Mouse (Mus musculus) embryonic facial prominence, embryonic 11.5 days (tissue): ENCODE measurements at regions not wholly inside any gene's neighbourhood (a gene's known extent, or its start where the extent isn't known, plus 50 kb on each side); places are given as distances from the start of the nearest gene placed in this dataset.

Source experiments
- ATAC-seq: fragments of 200-750 bp; cut with Nextera tagmentation; replicated peaks from 2 replicates; pipeline ENCODE4 v1.8.0; 2017; ENCODE audit warnings: low read depth; ENCODE audit not compliant: insufficient number of reproducible peaks, low FRiP score, low TSS enrichment
- DNase-seq: peaks from one replicate; pipeline ENCODE4 v3.0.0-alpha.2; 2015; ENCODE audit warnings: low spot score
- H3K27ac ChIP-seq: fragments of 300-500 bp; sonication (generic); replicated peaks from 2 replicates; pipeline ENCODE4 v1.5.1; 2014; ENCODE audit warnings: mild to moderate bottlenecking, low read depth, low read length, control low read depth
- H3K27me3 ChIP-seq: fragments of 300-500 bp; sonication (generic); 2 replicates; pipeline ENCODE4 v1.6.1; 2014; ENCODE audit warnings: mild to moderate bottlenecking, low read length, moderate library complexity, mixed read lengths; ENCODE audit not compliant: control insufficient read depth, insufficient read depth
- H3K36me3 ChIP-seq: fragments of 300-500 bp; sonication (generic); replicated peaks from 2 replicates; pipeline ENCODE4 v1.6.1; 2014; ENCODE audit warnings: low read depth, mild to moderate bottlenecking, low read length, moderate library complexity, mixed read lengths; ENCODE audit not compliant: control insufficient read depth, insufficient read depth
- H3K4me1 ChIP-seq: fragments of 300-500 bp; sonication (generic); 2 replicates; pipeline ENCODE4 v1.6.1; 2014; ENCODE audit warnings: low read length, mixed read lengths; ENCODE audit not compliant: control insufficient read depth, insufficient read depth
- H3K4me2 ChIP-seq: fragments of 300-500 bp; sonication (generic); 2 replicates; pipeline ENCODE4 v1.6.1; 2014; ENCODE audit warnings: low read depth, mild to moderate bottlenecking, control low read depth, low read length, moderate library complexity
- H3K4me3 ChIP-seq: fragments of 300-500 bp; sonication (generic); 2 replicates; pipeline ENCODE4 v1.5.1; 2014; ENCODE audit warnings: low read depth, low read length, control low read depth
- H3K9ac ChIP-seq: fragments of 300-500 bp; sonication (generic); replicated peaks from 2 replicates; pipeline ENCODE4 v1.6.1; 2014; ENCODE audit warnings: mild to moderate bottlenecking, control low read depth, low read length
- H3K9me3 ChIP-seq: fragments of 300-500 bp; sonication (generic); replicated peaks from 2 replicates; pipeline ENCODE4 v1.6.1; 2016; ENCODE audit warnings: mild to moderate bottlenecking, low read length, inconsistent platforms, mixed read lengths; ENCODE audit not compliant: control insufficient read depth
- WGBS: fragments of 180-500 bp; shearing (Covaris S2); extraction: QIAGEN DNeasy Blood & Tissue Kit; methylation state at CpG from one replicate; pipeline ENCODE4 v1.1.7; 2014; 5-methylcytosine and 5-hydroxymethylcytosine counted together

DNA sequence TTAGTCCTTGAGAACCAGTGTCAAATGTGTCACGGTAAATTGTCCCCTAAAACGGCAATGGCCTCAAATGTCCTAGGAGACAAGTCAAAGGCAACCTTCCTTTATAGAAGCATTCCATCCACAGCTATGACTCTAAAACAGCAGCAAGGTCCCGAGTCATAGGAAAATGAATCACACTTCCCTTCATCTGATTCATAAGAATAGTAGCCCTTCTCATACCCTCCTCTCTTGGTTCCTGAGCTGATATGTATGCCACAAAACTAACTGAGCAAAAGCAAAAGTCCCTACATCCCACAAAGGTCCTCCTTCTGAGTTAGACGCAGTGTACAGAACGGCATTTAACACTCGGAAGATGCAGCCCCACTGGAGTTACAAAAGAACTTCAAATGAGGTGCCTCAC, 250.6 kb upstream of the Thrb start:
- no peak overlapping the region for H3K27ac ChIP-seq
- no peaks in the 10 kb centered on the region for H3K9me3 ChIP-seq
- ATAC-seq, result no peak
- no peak overlapping the region for H3K9ac ChIP-seq
- 91% methylated on average over 6 of the region's 6 CpGs for WGBS
- H3K4me3 ChIP-seq, result no peak overlapping the region
- no peak for DNase-seq
- H3K4me2 ChIP-seq, result no peak overlapping the region
- no peaks in the 10 kb centered on the region for H3K36me3 ChIP-seq
- H3K27me3 ChIP-seq, result no peaks in the 10 kb centered on the region
- no peaks in the 10 kb centered on the region for H3K4me1 ChIP-seq

DNA sequence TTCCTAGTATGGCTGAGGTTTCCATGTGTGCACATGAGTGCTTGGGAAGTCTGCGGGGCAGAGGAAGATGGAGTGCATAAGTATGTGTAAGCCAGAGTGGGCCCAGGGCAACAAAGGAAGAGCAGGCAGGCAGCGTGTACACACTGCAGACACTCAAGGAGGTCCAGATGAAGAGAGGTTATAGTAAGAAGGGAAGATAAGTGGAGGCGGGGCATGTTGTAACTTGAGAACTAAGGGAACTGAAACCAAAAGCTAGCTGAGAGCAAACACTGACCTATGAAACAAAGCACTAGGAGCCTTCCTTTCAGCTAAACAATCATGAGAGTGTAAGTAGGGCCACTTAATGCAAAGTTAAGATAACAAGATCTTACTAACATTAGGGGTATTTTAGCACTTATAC, 249.3 kb upstream of the Thrb start:
- WGBS, result 23% methylated on average over 3 of the region's 3 CpGs
- no peaks in the 10 kb centered on the region for H3K27me3 ChIP-seq

DNA sequence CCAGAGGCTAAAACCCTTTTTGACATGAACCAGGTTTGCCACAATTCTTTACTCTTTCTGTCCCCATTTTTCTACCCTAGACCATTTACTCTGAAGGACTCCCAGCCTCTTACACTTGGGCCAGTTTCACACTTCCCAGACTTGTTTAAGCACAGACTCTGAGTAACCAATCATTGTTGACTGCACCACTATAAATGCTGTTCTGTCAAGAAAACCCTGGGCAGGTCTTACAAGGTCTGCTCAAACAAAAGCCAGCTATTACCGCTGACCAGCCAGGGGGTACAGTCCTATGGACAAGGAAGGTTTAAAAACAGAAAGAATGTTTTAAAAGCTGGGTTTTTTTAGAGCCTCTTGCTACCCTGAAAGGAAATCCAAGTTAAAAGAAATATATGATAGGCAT, 248.8 kb upstream of the Thrb start:
- no peak overlapping the region for H3K4me3 ChIP-seq
- no peaks in the 10 kb centered on the region for H3K27me3 ChIP-seq
- ATAC-seq, result no peak
- no peaks in the 10 kb centered on the region for H3K36me3 ChIP-seq
- no peak overlapping the region for H3K27ac ChIP-seq
- no peak for DNase-seq
- H3K4me1 ChIP-seq, result no peaks in the 10 kb centered on the region
- no peak overlapping the region for H3K4me2 ChIP-seq
- no peak overlapping the region for H3K9ac ChIP-seq
- WGBS, result 58% methylated on average over 1 of the region's 1 CpGs
- no peaks in the 10 kb centered on the region for H3K9me3 ChIP-seq

More for the DNA sequence above, 249.3 kb upstream of the Thrb start:
- H3K27ac ChIP-seq, result no peak overlapping the region
- DNase-seq (peak; percentile 45), ATAC-seq (peak; percentile 83)
- H3K36me3 ChIP-seq, result no peaks in the 10 kb centered on the region
- H3K9me3 ChIP-seq, result no peaks in the 10 kb centered on the region
- no peak overlapping the region for H3K9ac ChIP-seq
- no peaks in the 10 kb centered on the region for H3K4me1 ChIP-seq
- no peak overlapping the region for H3K4me3 ChIP-seq
- no peak overlapping the region for H3K4me2 ChIP-seq

DNA sequence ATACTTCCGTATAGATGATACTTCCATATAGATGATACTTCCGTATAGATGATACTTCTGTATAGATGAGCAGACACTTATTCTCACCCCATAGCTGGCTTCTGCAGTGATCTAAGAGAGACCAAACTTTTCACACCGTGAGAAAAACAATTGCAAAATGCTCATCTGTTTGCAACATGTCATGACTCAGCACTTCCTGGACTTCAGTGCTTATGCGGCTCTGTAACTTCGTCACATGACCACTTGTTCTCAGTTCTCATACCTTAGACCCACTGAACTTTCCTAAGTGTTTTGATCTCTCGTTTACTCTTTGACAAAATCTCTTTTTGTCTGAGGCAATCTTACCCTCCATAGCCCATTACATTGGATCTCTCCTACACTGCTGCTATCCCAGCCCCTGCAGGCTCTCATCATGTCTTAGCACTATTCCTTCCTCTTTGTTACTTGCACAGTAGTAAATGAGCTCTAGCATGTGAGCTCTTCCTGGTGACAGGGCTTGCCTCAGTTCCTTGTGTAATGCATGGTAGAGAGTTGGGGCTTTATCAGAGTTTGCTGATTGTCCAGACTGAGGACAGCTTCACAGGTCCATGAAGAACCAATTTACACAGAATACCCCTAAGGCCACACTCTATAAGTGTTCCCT, 245.7 kb upstream of the Thrb start:
- WGBS, result 85% methylated on average over 6 of the region's 6 CpGs

DNA sequence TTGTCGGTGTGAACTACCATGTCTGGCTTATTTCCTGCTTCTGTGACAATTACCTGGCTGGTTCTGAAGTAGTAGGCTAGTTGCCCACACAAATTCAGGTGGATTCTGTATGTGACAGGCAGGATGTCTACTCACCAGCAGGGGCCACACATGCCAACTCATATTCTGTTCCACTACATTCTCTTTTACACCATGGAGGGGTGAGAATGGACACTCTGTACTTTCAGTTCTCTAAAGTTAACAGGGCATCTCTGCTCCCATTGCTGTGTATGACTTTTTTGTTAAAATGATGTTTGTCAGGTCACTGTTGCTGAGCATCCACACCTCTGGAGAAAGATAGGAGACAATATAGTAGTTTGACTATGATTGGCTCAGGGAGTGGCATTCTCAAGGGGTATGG, 232.3 kb upstream of the Thrb start:
- Histone ChIP-seq H3K4me1 (no peaks in the 10 kb centered on the region), H3K9ac (no peak overlapping the region), H3K4me3 (no peak overlapping the region), H3K27ac (no peak overlapping the region), H3K4me2 (no peak overlapping the region), H3K27me3 (no peaks in the 10 kb centered on the region), H3K9me3 (no peaks in the 10 kb centered on the region), H3K36me3 (no peaks in the 10 kb centered on the region)
- 81% methylated on average over 1 of the region's 1 CpGs for WGBS
- ATAC-seq (no peak), DNase-seq (no peak)

More for the DNA sequence above, 245.7 kb upstream of the Thrb start:
- no peak overlapping the region for H3K4me2 ChIP-seq
- H3K36me3 ChIP-seq, result no peaks in the 10 kb centered on the region
- H3K4me1 ChIP-seq, result no peaks in the 10 kb centered on the region
- ATAC-seq (no peak), DNase-seq (no peak)
- H3K27me3 ChIP-seq, result no peaks in the 10 kb centered on the region
- H3K27ac ChIP-seq, result no peak overlapping the region
- H3K4me3 ChIP-seq, result no peak overlapping the region
- H3K9me3 ChIP-seq, result no peaks in the 10 kb centered on the region
- H3K9ac ChIP-seq, result no peak overlapping the region

DNA sequence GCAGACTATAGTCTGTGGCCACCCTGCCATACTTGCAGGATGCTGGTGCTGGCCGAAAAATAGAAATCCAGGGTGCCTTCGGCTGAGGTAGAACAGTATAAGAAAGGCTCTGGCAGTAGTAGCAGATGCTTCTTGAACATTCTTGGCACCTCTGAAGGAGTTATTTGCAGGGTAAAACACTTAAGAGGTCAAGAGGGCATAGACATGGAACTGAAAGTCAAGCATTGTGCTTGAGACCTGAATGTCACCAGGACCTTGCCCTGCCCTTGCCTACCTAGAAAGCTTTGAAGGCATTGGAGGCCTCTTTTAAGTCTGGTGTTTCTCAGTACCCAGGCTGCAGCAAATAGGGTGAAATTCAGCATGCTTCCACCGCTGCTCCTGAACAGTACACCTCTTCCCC, 230.9 kb upstream of the Thrb start:
- H3K4me3 ChIP-seq, result no peak overlapping the region
- H3K27me3 ChIP-seq, result no peaks in the 10 kb centered on the region
- DNase-seq (no peak), ATAC-seq (no peak)
- H3K27ac ChIP-seq, result no peak overlapping the region
- H3K9ac ChIP-seq, result no peak overlapping the region
- WGBS, result 84% methylated on average over 3 of the region's 3 CpGs
- H3K4me2 ChIP-seq, result no peak overlapping the region
- no peaks in the 10 kb centered on the region for H3K4me1 ChIP-seq
- H3K9me3 ChIP-seq, result no peaks in the 10 kb centered on the region
- H3K36me3 ChIP-seq, result no peaks in the 10 kb centered on the region

DNA sequence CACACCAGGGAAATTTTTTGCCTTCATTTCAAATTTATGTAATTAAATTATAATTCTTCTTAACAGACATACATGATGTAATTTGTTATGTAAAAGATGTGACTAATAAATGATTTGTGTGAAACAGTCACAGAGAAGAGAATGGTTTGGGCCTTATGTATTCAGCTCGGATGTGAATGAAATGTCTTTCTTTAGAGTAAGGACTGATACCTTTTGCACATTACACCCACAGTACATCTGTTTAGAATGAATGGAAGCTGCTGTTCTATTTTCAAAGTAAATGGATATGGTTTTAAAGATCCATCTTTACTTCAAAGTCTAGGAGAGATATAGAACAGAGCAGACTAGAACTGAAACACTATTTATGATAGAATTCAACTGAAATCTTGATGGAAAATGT, 226.7 kb upstream of the Thrb start:
- no peak overlapping the region for H3K27ac ChIP-seq
- no peak overlapping the region for H3K4me2 ChIP-seq
- no peaks in the 10 kb centered on the region for H3K36me3 ChIP-seq
- H3K4me1 ChIP-seq, result no peaks in the 10 kb centered on the region
- H3K4me3 ChIP-seq, result no peak overlapping the region
- WGBS, result 76% methylated on average over 1 of the region's 1 CpGs
- no peaks in the 10 kb centered on the region for H3K27me3 ChIP-seq
- ATAC-seq (no peak), DNase-seq (no peak)
- no peaks in the 10 kb centered on the region for H3K9me3 ChIP-seq
- H3K9ac ChIP-seq, result no peak overlapping the region

DNA sequence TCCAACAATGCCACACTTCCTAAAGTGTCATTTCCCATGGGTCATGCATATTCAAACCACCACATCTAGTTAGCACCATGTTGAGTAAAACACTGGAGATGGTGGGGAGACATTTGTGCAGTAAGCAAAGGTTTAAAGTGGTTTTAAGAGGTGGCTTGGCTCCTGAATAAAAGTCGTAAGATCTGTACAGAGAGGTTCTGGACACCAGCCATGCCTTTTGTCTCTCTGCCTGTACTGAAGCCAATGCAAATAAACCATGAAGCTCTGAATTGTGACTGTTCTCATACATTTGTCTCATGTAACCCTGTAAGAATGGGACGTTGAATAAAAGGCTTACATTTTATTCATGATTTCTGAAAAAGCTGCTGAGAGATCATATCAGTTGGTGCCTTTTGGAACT, 202.1 kb upstream of the Thrb start:
- Histone ChIP-seq H3K27ac (no peak overlapping the region), H3K9ac (no peak overlapping the region), H3K4me2 (no peak overlapping the region), H3K27me3 (no peaks in the 10 kb centered on the region), H3K4me1 (no peaks in the 10 kb centered on the region), H3K4me3 (no peak overlapping the region), H3K36me3 (no peaks in the 10 kb centered on the region), H3K9me3 (no peaks in the 10 kb centered on the region)
- 73% methylated on average over 2 of the region's 2 CpGs for WGBS
- DNase-seq (no peak), ATAC-seq (no peak)
